Mouse (Mus musculus) liver, adult 2 months (tissue): ENCODE measurements around the gene Acd.

Experiments used
- CTCF ChIP-seq: fragments of 200-500 bp; IDR thresholded peaks from 2 replicates; pipeline ENCODE4 v1.5.1; 2011; ENCODE audit warnings: low read depth, low read length, control low read depth
- POLR2A ChIP-seq: fragments of 200-500 bp; IDR thresholded peaks from 2 replicates; pipeline ENCODE4 v1.6.1; 2011; ENCODE audit warnings: low read length, control low read depth; ENCODE audit not compliant: insufficient read depth; ENCODE audit errors: extremely low read depth

- TF ChIP-seq POLR2A, result no peak
- no peak for TF ChIP-seq CTCF
Measured at GRCm38 (mm10) chr8:105657641-105658040, 43.3 kb downstream of the Acd start.
